ENCODE assay signal across 10 mouse cellular contexts in genomic region chr11:90168338-90169065, GRCm38 (mm10). TPM values are rescaled to one million over a fixed set of nuclear protein-coding genes. Genes with fewer than 3 reads are reported as not detected.
DNase-seq lines count a peak whose midpoint lies in the region; ATAC-seq and TF ChIP-seq lines count a peak whose summit lies in the region.
"Had no signal": no experiment of that assay in that cellular context is flagged by ENCODE, and none has a peak within 500 bp of the region (broad histone marks: within the 10 kb centered on the region; RNA-seq: fewer than 3 reads in every experiment).

No protein-coding gene starts in this region.

- H3K27ac ChIP-seq in cerebellum, adult 2 months (ENCODE audit: insufficient read depth, low read length) = no peak overlapping the region
- no peak overlapping the region for H3K27ac ChIP-seq in kidney, embryonic 16.5 days (ENCODE audit: low read length)
- no peak overlapping the region for H3K27ac ChIP-seq in heart, postnatal 0 days (ENCODE audit: low read depth)
- H3K27ac ChIP-seq in limb, embryonic 10.5 days = no peak overlapping the region
- H3K27ac ChIP-seq: kidney, embryonic 15.5 days had no signal

- DNase-seq in cerebellum, adult 2 months = peak; percentile 6 to 18
- no peak for DNase-seq in cerebellum, adult 11-12 months
- DNase-seq in kidney, postnatal 14 days = peak; percentile 18
- DNase-seq in 3T3-L1 (ENCODE audit: low read depth, low spot score) = peak; percentile 12
- DNase-seq in heart, postnatal 0 days (ENCODE audit: low spot score) = no peak
- DNase-seq in thymus, postnatal 14 days = no peak
- no peak for DNase-seq in limb, embryonic 10.5 days (ENCODE audit: low spot score)
- DNase-seq: spleen, adult 18-20 months had no signal

- H3K36me3 ChIP-seq in kidney, embryonic 16.5 days (ENCODE audit: insufficient read depth, low read length) = no peaks in the 10 kb centered on the region
- H3K36me3 ChIP-seq in heart, postnatal 0 days (replicated peaks; ENCODE audit: control insufficient read depth, insufficient read depth, low read length) = no peaks in the 10 kb centered on the region
- no peaks in the 10 kb centered on the region for H3K36me3 ChIP-seq in limb, embryonic 10.5 days
- H3K36me3 ChIP-seq: kidney, embryonic 15.5 days had no signal

- no peak for TF ChIP-seq POLR2A in cerebellum, adult 2 months (IDR thresholded peaks at IDR 0.05; ENCODE audit: borderline replicate concordance, insufficient read depth, low read length)

- no peaks in the 10 kb centered on the region for H3K9me3 ChIP-seq in kidney, embryonic 16.5 days (ENCODE audit: low read length)
- H3K9me3 ChIP-seq in heart, postnatal 0 days (replicated peaks; ENCODE audit: control insufficient read depth, low read length) = no peaks in the 10 kb centered on the region
- H3K9me3 ChIP-seq in limb, embryonic 10.5 days (replicated peaks) = no peaks in the 10 kb centered on the region
- H3K9me3 ChIP-seq: kidney, embryonic 15.5 days had no signal

- ATAC-seq in kidney, embryonic 16.5 days (ENCODE audit: low FRiP score, low TSS enrichment) = no peak
- ATAC-seq in heart, postnatal 0 days (ENCODE audit: insufficient read depth, low read depth) = no peak

- no peak for TF ChIP-seq EP300 in heart, postnatal 0 days (IDR thresholded peaks at IDR 0.05; ENCODE audit: low read depth)

- H3K4me3 ChIP-seq in cerebellum, adult 2 months (replicated peaks; ENCODE audit: insufficient read depth, low read depth, low read length) = no peak overlapping the region
- H3K4me3 ChIP-seq in kidney, embryonic 16.5 days (ENCODE audit: low read length) = no peak overlapping the region
- H3K4me3 ChIP-seq in heart, postnatal 0 days (ENCODE audit: low read depth, low read length) = no peak overlapping the region
- H3K4me3 ChIP-seq in limb, embryonic 10.5 days = no peak overlapping the region
- H3K4me3 ChIP-seq: kidney, embryonic 15.5 days had no signal

- WGBS in cerebellum, adult 2 months = 82% methylated on average over 10 of the region's 10 CpGs
- 84% methylated on average over 10 of the region's 10 CpGs for WGBS in kidney, embryonic 16.5 days
- WGBS in heart, postnatal 0 days = 81% methylated on average over 10 of the region's 10 CpGs
- WGBS in limb, embryonic 10.5 days = 82% methylated on average over 10 of the region's 10 CpGs

- H3K9ac ChIP-seq in kidney, embryonic 16.5 days (replicated peaks; ENCODE audit: low read length) = no peak overlapping the region
- H3K9ac ChIP-seq in heart, postnatal 0 days (replicated peaks; ENCODE audit: low read depth, low read length) = no peak overlapping the region
- H3K9ac ChIP-seq: kidney, embryonic 15.5 days had no signal

- no peak overlapping the region for H3K4me2 ChIP-seq in kidney, embryonic 16.5 days (replicated peaks; ENCODE audit: low read depth, low read length)
- no peak overlapping the region for H3K4me2 ChIP-seq in heart, postnatal 0 days (ENCODE audit: low read depth, low read length)

- no peaks in the 10 kb centered on the region for H3K4me1 ChIP-seq in cerebellum, adult 2 months (ENCODE audit: control insufficient read depth, insufficient read depth, low read length)
- no peaks in the 10 kb centered on the region for H3K4me1 ChIP-seq in kidney, embryonic 16.5 days (ENCODE audit: insufficient read depth, low read length)
- H3K4me1 ChIP-seq in heart, postnatal 0 days (ENCODE audit: control insufficient read depth, insufficient read depth) = no peaks in the 10 kb centered on the region
- 0 out of 2 replicates have a peak, but pooled peaks cover 4% of the 10 kb centered on the region for H3K4me1 ChIP-seq in limb, embryonic 10.5 days
- H3K4me1 ChIP-seq: kidney, embryonic 15.5 days had no signal

- TF ChIP-seq CTCF in cerebellum, adult 2 months (IDR thresholded peaks at IDR 0.05; ENCODE audit: borderline replicate concordance, insufficient read depth, low read depth, low read length) = no peak
- TF ChIP-seq CTCF in heart, postnatal 0 days (IDR thresholded peaks at IDR 0.05; ENCODE audit: low read depth) = 0 out of 2 replicates have a peak, but pooled peaks have one; percentile 16

- H3K27me3 ChIP-seq in cerebellum, adult 2 months (ENCODE audit: control insufficient read depth, insufficient read depth, low read length) = no peaks in the 10 kb centered on the region
- H3K27me3 ChIP-seq in kidney, embryonic 16.5 days (ENCODE audit: insufficient read depth, low read length) = no peaks in the 10 kb centered on the region
- no peaks in the 10 kb centered on the region for H3K27me3 ChIP-seq in heart, postnatal 0 days (ENCODE audit: control insufficient read depth, insufficient read depth, low read length)
- H3K27me3 ChIP-seq in limb, embryonic 10.5 days (ENCODE audit: low read depth, poor library complexity, severe bottlenecking) = no peaks in the 10 kb centered on the region

RNA-seq across cellular contexts. Expression of gene Gm45716, which starts 19.0 kb away (rescaled TPM):
- 4.9 and 5.0 TPM in 2 replicates for polyA plus RNA-seq in cerebellum, adult 2 months (2012; rRNA removed)
- polyA plus RNA-seq in kidney, embryonic 16.5 days (2015; fragmentation: Nextera tagmentation; extraction: Ambion mirVana) = 5.8 and 6.7 TPM in 2 replicates
- 30.5 and 37.3 TPM in 2 replicates for total RNA-seq in heart, postnatal 0 days (2014; rRNA removed; ENCODE audit: low replicate concordance)
- 133 TPM in 2 replicates for polyA plus RNA-seq in heart, postnatal 0 days (2015; fragmentation: Nextera tagmentation; extraction: Ambion mirVana)
- 12.7 and 13.9 TPM in 2 replicates for polyA plus RNA-seq in limb, embryonic 10.5 days (2016; fragmentation: Nextera tagmentation; extraction: Ambion mirVana)

Comparison
In these comparisons a context has a peak if more than half of its experiments do, and no peak if none do; other contexts are left out.
1. DNase-seq: peak in cerebellum, adult 2 months (2 of 2), kidney, postnatal 14 days (single experiment) and 3T3-L1 (single experiment); none in cerebellum, adult 11-12 months (single experiment), heart, postnatal 0 days (single experiment), thymus, postnatal 14 days (single experiment) and limb, embryonic 10.5 days (single experiment).